Mouse (Mus musculus) telencephalon, adult 2 months (tissue): Measurements from ENCODE around the gene Lrp10.

Experiments used
- DNase-seq: peaks from one replicate; pipeline ENCODE4 v3.0.0-alpha.2; 2011; ENCODE audit warnings: low read depth, low spot score

The Lrp10 gene

GRCm38 (mm10) chr14:54463959-54464292, at the start of gene Lrp10:
Gene Lrp10 (plus strand): TSS chr14:54464137.
- DNase-seq: no peak

- no peak for DNase-seq
Observed at GRCm38 (mm10) chr14:54415241-54416020, 48.5 kb upstream of the Lrp10 start.

GRCm38 (mm10) chr14:54416229-54416775, 47.6 kb upstream of the Lrp10 start:
- no peak for DNase-seq

GRCm38 (mm10) chr14:54416830-54417229, 47.1 kb upstream of the Lrp10 start:
- DNase-seq: no peak

- DNase-seq: no peak
Observed at GRCm38 (mm10) chr14:54417623-54418081, 46.3 kb upstream of the Lrp10 start, which contains the start of gene Slc7a7. Gene Slc7a7 (minus strand): TSS chr14:54417780.

- no peak for DNase-seq
Observed at GRCm38 (mm10) chr14:54421014-54421413, 42.9 kb upstream of the Lrp10 start.

- DNase-seq: no peak
Observed at GRCm38 (mm10) chr14:54423406-54423805, 40.5 kb upstream of the Lrp10 start.

- DNase-seq: no peak
Observed at GRCm38 (mm10) chr14:54424634-54425033, 39.3 kb upstream of the Lrp10 start.

- DNase-seq: no peak
Observed at GRCm38 (mm10) chr14:54425540-54425939, 38.4 kb upstream of the Lrp10 start.

- DNase-seq: no peak
Observed at GRCm38 (mm10) chr14:54426003-54426688, 37.8 kb upstream of the Lrp10 start.

GRCm38 (mm10) chr14:54426689-54427398, 37.1 kb upstream of the Lrp10 start, which contains the start of gene Mrpl52:
Gene Mrpl52 (plus strand): TSS chr14:54426909.
- DNase-seq: peak; percentile 86

- DNase-seq: no peak
Observed at GRCm38 (mm10) chr14:54427696-54428095, 36.2 kb upstream of the Lrp10 start.

GRCm38 (mm10) chr14:54428421-54428820, 35.5 kb upstream of the Lrp10 start:
- DNase-seq: no peak

GRCm38 (mm10) chr14:54429332-54430093, 34.4 kb upstream of the Lrp10 start:
- DNase-seq: no peak

- no peak for DNase-seq
Observed at GRCm38 (mm10) chr14:54430406-54431145, 33.4 kb upstream of the Lrp10 start.

- DNase-seq: no peak
Observed at GRCm38 (mm10) chr14:54431334-54432077, 32.4 kb upstream of the Lrp10 start, which contains the start of gene Mmp14. Gene Mmp14 (plus strand): TSS chr14:54431612.

GRCm38 (mm10) chr14:54432078-54432836, 31.7 kb upstream of the Lrp10 start:
- DNase-seq: no peak

- no peak for DNase-seq
Observed at GRCm38 (mm10) chr14:54432837-54433830, 30.8 kb upstream of the Lrp10 start.
